Mouse (Mus musculus) small intestine, adult 2 months (tissue): Measurements from ENCODE around the gene Chst2.

Experiments used
- CTCF ChIP-seq: fragments of 200-500 bp; IDR thresholded peaks from 2 replicates; pipeline ENCODE4 v1.5.1; 2012; ENCODE audit warnings: low read depth, mild to moderate bottlenecking, control low read depth, inconsistent platforms, low read length, moderate library complexity, mixed read lengths; ENCODE audit not compliant: insufficient replicate concordance, insufficient read length; ENCODE audit errors: extremely low read depth
- POLR2A ChIP-seq: fragments of 200-500 bp; IDR thresholded peaks from 2 replicates; pipeline ENCODE4 v1.6.1; 2012; ENCODE audit warnings: low read depth, mild to moderate bottlenecking, control low read depth, inconsistent platforms, low read length, moderate library complexity

DNA sequence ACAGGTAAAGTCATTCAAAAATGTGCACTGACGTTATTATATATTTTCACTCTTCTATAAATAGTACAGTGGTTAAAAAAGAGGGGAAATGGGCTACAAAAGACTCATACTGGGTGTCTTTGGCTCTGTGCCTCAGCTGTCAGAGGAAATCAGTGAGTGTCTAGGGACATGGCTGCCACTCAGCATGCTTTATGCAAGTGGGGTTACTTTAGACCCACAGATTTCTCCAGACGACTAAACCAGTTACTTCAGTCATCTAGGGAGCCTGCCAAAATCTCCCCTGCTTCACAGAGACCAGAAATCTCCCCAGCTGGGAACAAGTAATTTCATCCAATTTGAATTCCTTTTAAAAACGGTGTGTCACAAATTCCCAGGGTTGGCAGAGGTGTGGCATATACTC is 45.4 kb upstream of the Chst2 start:
- TF ChIP-seq CTCF, result no peak
- TF ChIP-seq POLR2A, result no peak
